Mouse (Mus musculus) neural tube, embryonic 12.5 days (tissue): Measurements from ENCODE around the gene Erich3. TPM values are rescaled to one million over a fixed set of nuclear protein-coding genes. Genes with fewer than 3 reads are reported as not detected.
"Not testable (repeated sequence)": the region's sequence is repeated elsewhere in the genome, so short reads cannot be mapped to it uniquely, and the experiment has no call there.

Source experiments
- ATAC-seq: fragments of 200-750 bp; cut with Nextera tagmentation; 2 replicates; pipeline ENCODE4 v1.8.0; 2017; ENCODE audit warnings: low read depth, mild to moderate bottlenecking, moderate TSS enrichment, moderate library complexity; ENCODE audit not compliant: low FRiP score
- H3K27ac ChIP-seq: fragments of 300-500 bp; sonication (generic); 2 replicates; pipeline ENCODE4 v1.5.1; 2016
- H3K27me3 ChIP-seq: fragments of 300-500 bp; sonication (generic); replicated peaks from 2 replicates; pipeline ENCODE4 v1.6.1; 2016; ENCODE audit warnings: mild to moderate bottlenecking
- H3K36me3 ChIP-seq: fragments of 300-500 bp; sonication (generic); 2 replicates; pipeline ENCODE4 v1.6.1; 2016; ENCODE audit warnings: mild to moderate bottlenecking
- H3K4me1 ChIP-seq: fragments of 300-500 bp; sonication (generic); 2 replicates; pipeline ENCODE4 v1.6.1; 2016
- H3K4me2 ChIP-seq: fragments of 300-500 bp; sonication (generic); replicated peaks from 2 replicates; pipeline ENCODE4 v1.6.1; 2016; ENCODE audit warnings: mild to moderate bottlenecking
- H3K4me3 ChIP-seq: fragments of 300-500 bp; sonication (generic); 2 replicates; pipeline ENCODE4 v1.5.1; 2016
- H3K9ac ChIP-seq: fragments of 300-500 bp; sonication (generic); 2 replicates; pipeline ENCODE4 v1.6.1; 2016; ENCODE audit warnings: mild to moderate bottlenecking
- H3K9me3 ChIP-seq: fragments of 300-500 bp; sonication (generic); 2 replicates; pipeline ENCODE4 v1.6.1; 2016; ENCODE audit warnings: mild to moderate bottlenecking
- WGBS: fragments of 180-500 bp; shearing (Covaris S2); methylation state at CpG from one replicate; pipeline ENCODE4 v1.1.7; 2016; 5-methylcytosine and 5-hydroxymethylcytosine counted together
- polyA plus RNA-seq: library from polyadenylated mRNA; unstranded; fragments of >200 nt; fragmentation: Nextera tagmentation; extraction: Ambion mirVana; gene quantifications from 2 replicates; pipeline ENCODE4 v1.2.1, GENCODE M21; 2016

Gene Erich3
- polyA plus RNA-seq, result 1.1 and 1.4 TPM in 2 replicates

- Histone ChIP-seq H3K36me3 (no peaks in the 10 kb centered on the region), H3K9me3 (no peaks in the 10 kb centered on the region), H3K4me3 (peak within 1 kb of the TSS; percentile 42), H3K27ac (no peak within 1 kb of the TSS; the same call in 1 of the 2 replicates), H3K9ac (peak within 1 kb of the TSS; percentile 52), H3K4me2 (peak within 1 kb of the TSS; percentile 74), H3K4me1 (peaks cover 14% of the 10 kb centered on the region; the same call in 1 of the 2 replicates), H3K27me3 (no peaks in the 10 kb centered on the region; the same call in 1 of the 2 replicates)
- ATAC-seq, result no peak; the same call in 1 of the 2 replicates
- 24% methylated on average over 7 of the region's 7 CpGs for WGBS
Measured at GRCm38 (mm10) chr3:154663545-154663944, at the start of gene Erich3. Gene Erich3 (plus strand): TSS chr3:154663859.

GRCm38 (mm10) chr3:154614771-154615170 lies 48.9 kb upstream of the Erich3 start:
- Histone ChIP-seq H3K9ac (no peak overlapping the region), H3K4me1 (no peaks in the 10 kb centered on the region), H3K27me3 (no peaks in the 10 kb centered on the region), H3K9me3 (no peaks in the 10 kb centered on the region), H3K27ac (no peak overlapping the region), H3K4me3 (no peak overlapping the region), H3K4me2 (no peak overlapping the region), H3K36me3 (peaks cover 3% of the 10 kb centered on the region; the same call in 1 of the 2 replicates)
- WGBS, result 92% methylated on average over 8 of the region's 8 CpGs
- no peak for ATAC-seq

GRCm38 (mm10) chr3:154615304-154615703 lies 48.4 kb upstream of the Erich3 start:
- Histone ChIP-seq H3K27me3 (no peaks in the 10 kb centered on the region), H3K9me3 (no peaks in the 10 kb centered on the region), H3K36me3 (peaks cover 3% of the 10 kb centered on the region; the same call in 1 of the 2 replicates), H3K4me1 (no peaks in the 10 kb centered on the region), H3K9ac (no peak overlapping the region), H3K27ac (no peak overlapping the region), H3K4me3 (no peak overlapping the region), H3K4me2 (no peak overlapping the region)
- no peak for ATAC-seq
- 93% methylated on average over 7 of the region's 7 CpGs for WGBS

- H3K27me3 ChIP-seq, result no peaks in the 10 kb centered on the region
- ATAC-seq, result no peak
- WGBS, result 90% methylated on average over 4 of the region's 4 CpGs
- no peak overlapping the region for H3K27ac ChIP-seq
- H3K4me1 ChIP-seq, result no peaks in the 10 kb centered on the region
- no peak overlapping the region for H3K4me2 ChIP-seq
- no peak overlapping the region for H3K4me3 ChIP-seq
- H3K36me3 ChIP-seq, result peaks cover 3% of the 10 kb centered on the region; the same call in 1 of the 2 replicates
- H3K9ac ChIP-seq, result no peak overlapping the region
- H3K9me3 ChIP-seq, result no peaks in the 10 kb centered on the region
Measured at GRCm38 (mm10) chr3:154616106-154616505, 47.6 kb upstream of the Erich3 start.

GRCm38 (mm10) chr3:154628284-154628683 lies 35.4 kb upstream of the Erich3 start:
- H3K4me3 ChIP-seq, result no peak overlapping the region
- H3K27me3 ChIP-seq, result no peaks in the 10 kb centered on the region
- H3K9me3 ChIP-seq, result no peaks in the 10 kb centered on the region
- ATAC-seq, result 0 out of 2 replicates have a peak, but pooled peaks have one; percentile 21
- H3K9ac ChIP-seq, result no peak overlapping the region
- no peaks in the 10 kb centered on the region for H3K4me1 ChIP-seq
- H3K27ac ChIP-seq, result no peak overlapping the region
- no peaks in the 10 kb centered on the region for H3K36me3 ChIP-seq
- H3K4me2 ChIP-seq, result no peak overlapping the region

GRCm38 (mm10) chr3:154631281-154631680 lies 32.4 kb upstream of the Erich3 start:
- H3K4me3 ChIP-seq, result not testable (repeated sequence)

GRCm38 (mm10) chr3:154633091-154633490 lies 30.6 kb upstream of the Erich3 start:
- Histone ChIP-seq H3K4me1 (no peaks in the 10 kb centered on the region), H3K9ac (no peak overlapping the region), H3K27ac (no peak overlapping the region), H3K27me3 (no peaks in the 10 kb centered on the region), H3K9me3 (no peaks in the 10 kb centered on the region), H3K4me3 (no peak overlapping the region), H3K36me3 (no peaks in the 10 kb centered on the region), H3K4me2 (no peak overlapping the region)
- 78% methylated on average over 5 of the region's 5 CpGs for WGBS
- ATAC-seq, result no peak

More at GRCm38 (mm10) chr3:154631281-154631680, 32.4 kb upstream of the Erich3 start:
- ATAC-seq, H3K4me2 ChIP-seq, H3K27me3 ChIP-seq, H3K27ac ChIP-seq, H3K36me3 ChIP-seq, H3K9me3 ChIP-seq, H3K9ac ChIP-seq, H3K4me1 ChIP-seq: not testable (repeated sequence)
- 91% methylated on average over 2 of the region's 2 CpGs for WGBS

GRCm38 (mm10) chr3:154646638-154647442 lies 16.8 kb upstream of the Erich3 start:
- Histone ChIP-seq H3K27ac (no peak overlapping the region), H3K36me3 (no peaks in the 10 kb centered on the region), H3K4me1 (no peaks in the 10 kb centered on the region), H3K4me2 (peak overlapping the region; percentile 36; the same call in 1 of the 2 replicates), H3K27me3 (no peaks in the 10 kb centered on the region), H3K9me3 (no peaks in the 10 kb centered on the region), H3K4me3 (no peak overlapping the region), H3K9ac (no peak overlapping the region)
- 63% methylated on average over 29 of the region's 29 CpGs for WGBS
- ATAC-seq, result peak; percentile 63

- peak; percentile 25; the same call in 1 of the 2 replicates for ATAC-seq
- H3K9ac ChIP-seq, result no peak overlapping the region
- H3K9me3 ChIP-seq, result no peaks in the 10 kb centered on the region
- H3K4me2 ChIP-seq, result peak overlapping the region; percentile 36; the same call in 1 of the 2 replicates
- H3K4me1 ChIP-seq, result no peaks in the 10 kb centered on the region
- no peaks in the 10 kb centered on the region for H3K27me3 ChIP-seq
- 64% methylated on average over 7 of the region's 7 CpGs for WGBS
- no peak overlapping the region for H3K27ac ChIP-seq
- no peak overlapping the region for H3K4me3 ChIP-seq
- H3K36me3 ChIP-seq, result no peaks in the 10 kb centered on the region
Measured at GRCm38 (mm10) chr3:154647443-154647780, 16.2 kb upstream of the Erich3 start.

- ATAC-seq, result no peak
- no peaks in the 10 kb centered on the region for H3K9me3 ChIP-seq
- H3K27ac ChIP-seq, result no peak overlapping the region
- WGBS, result 76% methylated on average over 20 of the region's 20 CpGs
- H3K9ac ChIP-seq, result no peak overlapping the region
- 0 out of 2 replicates have a peak, but pooled peaks cover 4% of the 10 kb centered on the region for H3K4me1 ChIP-seq
- no peak overlapping the region for H3K4me3 ChIP-seq
- H3K4me2 ChIP-seq, result no peak overlapping the region
- H3K36me3 ChIP-seq, result no peaks in the 10 kb centered on the region
- no peaks in the 10 kb centered on the region for H3K27me3 ChIP-seq
Measured at GRCm38 (mm10) chr3:154649411-154650285, 14.0 kb upstream of the Erich3 start.

GRCm38 (mm10) chr3:154651192-154651821 lies 12.4 kb upstream of the Erich3 start:
- no peak for ATAC-seq
- WGBS, result 89% methylated on average over 10 of the region's 10 CpGs

More at GRCm38 (mm10) chr3:154651192-154651821, 12.4 kb upstream of the Erich3 start:
- Histone ChIP-seq H3K4me1 (0 out of 2 replicates have a peak, but pooled peaks cover 4% of the 10 kb centered on the region), H3K4me2 (no peak overlapping the region), H3K9ac (no peak overlapping the region), H3K27me3 (no peaks in the 10 kb centered on the region), H3K36me3 (no peaks in the 10 kb centered on the region), H3K9me3 (no peaks in the 10 kb centered on the region), H3K27ac (no peak overlapping the region), H3K4me3 (no peak overlapping the region)
